Mouse (Mus musculus): ENCODE measurements at regions not wholly inside any gene's neighbourhood (a gene's known extent, or its start where the extent isn't known, plus 50 kb on each side); places are given as distances from the start of the nearest gene placed in this dataset.
A peak's percentile ranks its signal among the peaks of the same experiment; 100 is the strongest.

- DNase-seq (ENCODE audit: low spot score): no peak
Observed at GRCm38 (mm10) chr1:186376906-186377623, 260.0 kb upstream of the Lyplal1 start.

GRCm38 (mm10) chr1:186374009-186374649 lies 257.0 kb upstream of the Lyplal1 start:
- no peak for DNase-seq (ENCODE audit: low spot score)

GRCm38 (mm10) chr1:186373386-186373785 lies 256.3 kb upstream of the Lyplal1 start:
- DNase-seq (ENCODE audit: low spot score): no peak

- DNase-seq (ENCODE audit: low spot score): no peak
Observed at GRCm38 (mm10) chr1:186372770-186373353, 255.8 kb upstream of the Lyplal1 start.

GRCm38 (mm10) chr1:186363356-186363755 lies 246.2 kb upstream of the Lyplal1 start:
- DNase-seq (ENCODE audit: low spot score): no peak

GRCm38 (mm10) chr1:186358011-186358670 lies 241.0 kb upstream of the Lyplal1 start:
- peak; percentile 12 for DNase-seq (ENCODE audit: low spot score)

- DNase-seq (ENCODE audit: low spot score): no peak
Observed at GRCm38 (mm10) chr1:186354742-186355141, 237.6 kb upstream of the Lyplal1 start.

- no peak for DNase-seq (ENCODE audit: low spot score)
Observed at GRCm38 (mm10) chr1:186354072-186354471, 237.0 kb upstream of the Lyplal1 start.

- no peak for DNase-seq (ENCODE audit: low spot score)
Observed at GRCm38 (mm10) chr1:186350381-186350780, 233.3 kb upstream of the Lyplal1 start.

GRCm38 (mm10) chr1:186349966-186350365 lies 232.9 kb upstream of the Lyplal1 start:
- no peak for DNase-seq (ENCODE audit: low spot score)

GRCm38 (mm10) chr1:186347413-186348147 lies 230.5 kb upstream of the Lyplal1 start:
- DNase-seq (ENCODE audit: low spot score): no peak

GRCm38 (mm10) chr1:186345449-186345848 lies 228.3 kb upstream of the Lyplal1 start:
- DNase-seq (ENCODE audit: low spot score): no peak

GRCm38 (mm10) chr1:186342931-186343506 lies 225.9 kb upstream of the Lyplal1 start:
- no peak for DNase-seq (ENCODE audit: low spot score)

- no peak for DNase-seq (ENCODE audit: low spot score)
Observed at GRCm38 (mm10) chr1:186342391-186342790, 225.3 kb upstream of the Lyplal1 start.

GRCm38 (mm10) chr1:186341878-186342277 lies 224.8 kb upstream of the Lyplal1 start:
- DNase-seq (ENCODE audit: low spot score): no peak

GRCm38 (mm10) chr1:186340701-186341100 lies 223.6 kb upstream of the Lyplal1 start:
- no peak for DNase-seq (ENCODE audit: low spot score)

GRCm38 (mm10) chr1:186317285-186317684 lies 200.2 kb upstream of the Lyplal1 start:
- no peak for DNase-seq (ENCODE audit: low spot score)

- DNase-seq (ENCODE audit: low spot score): no peak
Observed at GRCm38 (mm10) chr1:186314180-186314579, 197.1 kb upstream of the Lyplal1 start.

GRCm38 (mm10) chr1:186312698-186313097 lies 195.6 kb upstream of the Lyplal1 start:
- no peak for DNase-seq (ENCODE audit: low spot score)

- DNase-seq (ENCODE audit: low spot score): no peak
Observed at GRCm38 (mm10) chr1:186312008-186312407, 194.9 kb upstream of the Lyplal1 start.

GRCm38 (mm10) chr1:186307627-186308026 lies 190.5 kb upstream of the Lyplal1 start:
- no peak for DNase-seq (ENCODE audit: low spot score)

GRCm38 (mm10) chr1:186297464-186297863 lies 180.4 kb upstream of the Lyplal1 start:
- no peak for DNase-seq (ENCODE audit: low spot score)

All from urinary bladder, postnatal 14 days (tissue).